Mouse (Mus musculus) liver, embryonic 14.5 days (tissue): ENCODE data around the gene Syvn1.

Experiments used
- CTCF ChIP-seq: IDR thresholded peaks from 2 replicates; pipeline ENCODE4 v1.5.1; 2016; ENCODE audit warnings: antibody characterized with exemption, low read depth, control low read depth
- EP300 ChIP-seq: IDR thresholded peaks from 2 replicates; pipeline ENCODE4 v1.6.1; 2016; ENCODE audit warnings: antibody characterized with exemption, low read depth

- TF ChIP-seq CTCF (no peak), EP300 (no peak)
Measured at GRCm38 (mm10) chr19:6056696-6057095, 10.3 kb downstream of the Syvn1 start.
